Mouse (Mus musculus) gastrocnemius, postnatal 14 days (tissue): ENCODE data around the gene Arl13b. TPM values are rescaled to one million over a fixed set of nuclear protein-coding genes. Genes with fewer than 3 reads are reported as not detected.

Experiments
- DNase-seq: peaks from one replicate; pipeline ENCODE4 v3.0.0; 2021; ENCODE audit warnings: mixed read lengths
- intact Hi-C: fragments of 180-260 bp; cut with DNase I; formaldehyde crosslinking; loops from one replicate; pipeline ENCODE4 v1.15.1; 2025; ENCODE audit warnings: low total_unique reads
- total RNA-seq, 2 experiments: library from RNA; stranded (reverse); gene quantifications; 2 replicates each; pipeline ENCODE4 v1.2.3; 2021

The Arl13b gene
- total RNA-seq, 2 experiments from 2014 or later = 6.2 to 6.7 TPM

GRCm38 (mm10) chr16:62826156-62827001 is 20.5 kb downstream of the Arl13b start:
- intact Hi-C loops = no loop called here
- no peak for DNase-seq

GRCm38 (mm10) chr16:62822472-62822871 is 24.4 kb downstream of the Arl13b start:
- DNase-seq = no peak
- intact Hi-C loops = no loop called here

GRCm38 (mm10) chr16:62814491-62814890 is 32.3 kb downstream of the Arl13b start, which contains the start of gene Stx19:
Gene Stx19 (plus strand): TSS chr16:62814676.
- intact Hi-C loops = no loop called here
- no peak for DNase-seq

GRCm38 (mm10) chr16:62813790-62814189 is 33.0 kb downstream of the Arl13b start:
- intact Hi-C loops = no loop called here
- DNase-seq = no peak

- intact Hi-C loops = no loop called here
- no peak for DNase-seq
Observed at GRCm38 (mm10) chr16:62810855-62811254, 36.0 kb downstream of the Arl13b start.

- intact Hi-C loops = no loop called here
- no peak for DNase-seq
Observed at GRCm38 (mm10) chr16:62807249-62807979, 39.4 kb downstream of the Arl13b start.

- DNase-seq = no peak
- intact Hi-C loops = no loop called here
Observed at GRCm38 (mm10) chr16:62804621-62805020, 42.2 kb downstream of the Arl13b start.

- intact Hi-C loops = no loop called here
Observed at GRCm38 (mm10) chr16:62799839-62800238, 47.0 kb downstream of the Arl13b start.

GRCm38 (mm10) chr16:62799426-62799825 is 47.4 kb downstream of the Arl13b start:
- DNase-seq = no peak
- intact Hi-C loops = no loop called here

More at GRCm38 (mm10) chr16:62799839-62800238, 47.0 kb downstream of the Arl13b start:
- DNase-seq = no peak

GRCm38 (mm10) chr16:62798808-62799207 is 48.0 kb downstream of the Arl13b start:
- DNase-seq = no peak
- intact Hi-C loops = no loop called here

GRCm38 (mm10) chr16:62796608-62797007 is 50.2 kb downstream of the Arl13b start:
- DNase-seq = no peak
- intact Hi-C loops = no loop called here

- intact Hi-C loops = no loop called here
Observed at GRCm38 (mm10) chr16:62786621-62787331, 60.1 kb downstream of the Arl13b start, which contains the start of gene Nsun3. Gene Nsun3 (minus strand): TSS chr16:62786818.

GRCm38 (mm10) chr16:62782229-62782628 is 64.6 kb downstream of the Arl13b start:
- DNase-seq = no peak
- intact Hi-C loops = no loop called here

More at GRCm38 (mm10) chr16:62786621-62787331, 60.1 kb downstream of the Arl13b start, which contains the start of gene Nsun3:
- peak; percentile 92 for DNase-seq

- DNase-seq = no peak
- intact Hi-C loops = no loop called here
Observed at GRCm38 (mm10) chr16:62778282-62778681, 68.6 kb downstream of the Arl13b start.

- DNase-seq = no peak
- intact Hi-C loops = no loop called here
Observed at GRCm38 (mm10) chr16:62776034-62776433, 70.8 kb downstream of the Arl13b start.

GRCm38 (mm10) chr16:62773462-62773861 is 73.4 kb downstream of the Arl13b start:
- DNase-seq = no peak
- intact Hi-C loops = no loop called here

GRCm38 (mm10) chr16:62758340-62758739 is 88.5 kb downstream of the Arl13b start:
- intact Hi-C loops = no loop called here
- DNase-seq = no peak

- intact Hi-C loops = no loop called here
- no peak for DNase-seq
Observed at GRCm38 (mm10) chr16:62755307-62755706, 91.5 kb downstream of the Arl13b start.

- intact Hi-C loops = no loop called here
- no peak for DNase-seq
Observed at GRCm38 (mm10) chr16:62753597-62753996, 93.2 kb downstream of the Arl13b start.

GRCm38 (mm10) chr16:62753079-62753478 is 93.8 kb downstream of the Arl13b start:
- no peak for DNase-seq
- intact Hi-C loops = no loop called here
